Mouse (Mus musculus): ENCODE results near the gene Pkhd1. TPM values are rescaled to one million over a fixed set of nuclear protein-coding genes. Genes with fewer than 3 reads are reported as not detected.

Gene Pkhd1
- polyA plus RNA-seq, 1 experiment, result 1.1 TPM

DNA sequence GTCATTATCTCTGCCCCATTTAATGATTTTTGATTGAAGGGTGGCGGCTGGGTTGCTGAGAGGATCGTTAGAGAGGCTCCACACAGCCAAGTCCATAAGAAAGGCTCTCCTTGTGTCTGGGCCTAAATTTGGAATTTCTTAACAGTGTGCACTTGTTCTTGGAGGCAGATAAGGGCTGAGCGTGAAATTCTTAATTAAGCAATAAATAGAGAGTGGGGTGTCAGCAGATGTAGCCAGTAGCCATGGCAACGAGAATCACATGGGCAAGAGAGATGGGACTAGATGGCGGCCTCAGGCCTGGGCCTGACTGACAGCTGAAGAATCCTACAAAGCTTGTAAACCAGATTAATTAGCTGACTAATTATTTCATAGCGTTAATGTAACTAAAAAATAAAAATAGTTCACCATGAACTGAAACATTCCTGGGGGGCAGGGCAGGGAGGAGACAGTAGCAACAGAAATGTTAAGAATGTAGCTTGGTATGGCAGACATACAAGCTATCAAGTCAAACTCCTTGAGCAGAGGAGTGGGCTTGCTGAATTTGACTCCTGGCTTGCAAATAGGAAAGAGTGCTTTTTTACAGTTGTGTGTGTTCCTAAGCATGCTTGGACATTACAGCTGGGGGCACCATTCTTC, 314.8 kb downstream of the Pkhd1 start:
- no peak overlapping the region for H3K4me3 ChIP-seq

DNA sequence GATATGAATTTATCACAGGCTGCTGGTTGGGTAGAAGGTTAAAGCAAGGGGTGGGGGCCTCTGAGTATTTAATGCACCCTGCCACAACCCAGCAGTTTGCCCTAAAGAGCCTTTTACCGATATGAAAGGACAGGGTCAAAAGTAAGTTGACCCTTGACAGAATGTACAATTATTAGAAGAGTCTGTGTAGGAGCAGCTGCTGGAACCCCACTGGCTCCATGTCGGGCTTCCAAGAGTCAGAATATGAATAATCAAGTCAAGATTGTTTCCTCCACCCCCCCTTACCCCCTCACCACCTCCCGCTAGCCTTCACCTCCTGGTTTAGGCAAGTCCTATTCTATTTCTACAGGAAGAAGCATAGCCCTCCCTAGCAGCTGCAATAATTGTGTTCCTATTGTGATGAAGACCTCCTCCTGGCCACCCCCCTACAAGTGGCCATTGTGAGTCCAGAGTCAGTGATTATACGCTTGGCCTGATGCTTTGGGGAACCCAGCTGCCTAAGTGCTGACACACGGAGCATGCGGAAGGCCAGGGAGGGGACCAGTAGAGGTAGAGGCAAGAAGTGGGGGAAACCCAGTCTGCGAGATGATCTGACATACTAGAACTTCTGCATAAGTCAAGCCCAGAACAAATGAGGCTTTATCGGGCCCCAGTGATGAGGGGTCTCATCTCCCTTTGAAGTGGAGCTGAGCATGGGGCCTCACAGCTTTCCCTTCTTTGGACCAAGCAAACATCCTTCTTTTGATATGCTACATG, 315.5 kb downstream of the Pkhd1 start:
- Histone ChIP-seq H3K27me3 (ENCODE audit: control insufficient read depth, insufficient read depth, insufficient read length) (no peaks in the 10 kb centered on the region), H3K36me3 (ENCODE audit: control insufficient read depth, insufficient read depth) (no peaks in the 10 kb centered on the region), H3K4me3 (no peak overlapping the region), H3K4me2 (ENCODE audit: low read depth) (no peak overlapping the region), H3K79me2 (ENCODE audit: control insufficient read depth, insufficient read depth) (no peaks in the 10 kb centered on the region), H3ac (ENCODE audit: control insufficient read depth, insufficient read length) (no peak overlapping the region)
- TF ChIP-seq TCF12 (IDR thresholded peaks at IDR 0.05; ENCODE audit: insufficient read depth, poor library complexity, severe bottlenecking) (no peak), E2F4 (IDR thresholded peaks at IDR 0.05; ENCODE audit: insufficient read depth) (no peak), POLR2A (IDR thresholded peaks at IDR 0.05; ENCODE audit: insufficient read length, low read depth) (no peak), POLR2AphosphoS2 (IDR thresholded peaks at IDR 0.05; ENCODE audit: insufficient read length, low read depth) (no peak)

More for the DNA sequence above, 314.8 kb downstream of the Pkhd1 start:
- no peak for TF ChIP-seq MAX (IDR thresholded peaks at IDR 0.05; ENCODE audit: low read depth)
- no peak for TF ChIP-seq TCF12 (IDR thresholded peaks at IDR 0.05; ENCODE audit: insufficient read depth, poor library complexity, severe bottlenecking)
- TF ChIP-seq TCF3 (IDR thresholded peaks at IDR 0.05; ENCODE audit: insufficient read length, low read depth), result no peak
- TF ChIP-seq POLR2AphosphoS2 (IDR thresholded peaks at IDR 0.05; ENCODE audit: insufficient read length, low read depth), result no peak
- TF ChIP-seq SRF (IDR thresholded peaks at IDR 0.05; ENCODE audit: control insufficient read depth, insufficient read length, low read depth), result no peak
- no peak for TF ChIP-seq MYOD1 (IDR thresholded peaks at IDR 0.05; ENCODE audit: control insufficient read depth in 1 of 3, insufficient read length in 2 of 3, low read depth in 2 of 3)
- TF ChIP-seq E2F4 (IDR thresholded peaks at IDR 0.05; ENCODE audit: insufficient read depth), result no peak
- no peak for TF ChIP-seq MYOG (IDR thresholded peaks at IDR 0.05; ENCODE audit: control insufficient read depth in 1 of 3, insufficient read depth in 1 of 3, insufficient read length in 2 of 3, low read depth in 2 of 3)
- TF ChIP-seq USF1 (IDR thresholded peaks at IDR 0.05; ENCODE audit: low read depth), result no peak
- no peak for TF ChIP-seq POLR2A (IDR thresholded peaks at IDR 0.05; ENCODE audit: insufficient read length, low read depth)
- no peak for TF ChIP-seq CEBPB (IDR thresholded peaks at IDR 0.05; ENCODE audit: insufficient read depth, poor library complexity, severe bottlenecking)
- no peak for TF ChIP-seq REST (IDR thresholded peaks at IDR 0.05; ENCODE audit: insufficient read depth, insufficient read length)
- Histone ChIP-seq H3K36me3 (ENCODE audit: control insufficient read depth, insufficient read depth) (no peaks in the 10 kb centered on the region), H3K27me3 (ENCODE audit: control insufficient read depth, insufficient read depth, insufficient read length) (no peaks in the 10 kb centered on the region), H3K4me2 (ENCODE audit: low read depth) (no peak overlapping the region), H3K79me2 (ENCODE audit: control insufficient read depth, insufficient read depth) (no peaks in the 10 kb centered on the region), H3ac (ENCODE audit: control insufficient read depth, insufficient read length) (no peak overlapping the region)

DNA sequence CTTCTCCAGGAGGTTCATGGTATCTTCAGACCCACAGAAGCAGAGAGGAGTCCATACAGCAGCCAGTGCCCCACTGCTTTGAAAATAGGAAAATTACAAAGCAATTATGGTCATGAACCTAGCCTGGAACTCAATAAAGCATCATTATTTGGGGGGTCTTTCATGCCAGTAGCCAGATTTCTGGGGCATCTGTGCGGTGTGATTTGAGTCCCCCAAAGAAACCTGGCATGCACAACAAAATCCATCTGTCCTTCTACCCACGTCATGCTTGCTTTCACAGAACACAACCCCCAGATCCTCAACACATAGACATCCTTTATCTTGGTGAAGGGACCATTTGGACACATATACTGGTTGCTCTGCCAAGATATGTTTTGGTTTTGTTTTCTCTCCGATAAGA, 316.2 kb downstream of the Pkhd1 start:
- Histone ChIP-seq H3K4me3 (no peak overlapping the region), H3K4me2 (ENCODE audit: low read depth) (no peak overlapping the region), H3K36me3 (ENCODE audit: control insufficient read depth, insufficient read depth) (no peaks in the 10 kb centered on the region), H3K79me2 (ENCODE audit: control insufficient read depth, insufficient read depth) (no peaks in the 10 kb centered on the region), H3K27me3 (ENCODE audit: control insufficient read depth, insufficient read depth, insufficient read length) (no peaks in the 10 kb centered on the region), H3ac (ENCODE audit: control insufficient read depth, insufficient read length) (no peak overlapping the region)
- TF ChIP-seq MYOD1 (IDR thresholded peaks at IDR 0.05; ENCODE audit: control insufficient read depth in 1 of 3, insufficient read length in 2 of 3, low read depth in 2 of 3), result no peak
- no peak for TF ChIP-seq SRF (IDR thresholded peaks at IDR 0.05; ENCODE audit: control insufficient read depth, insufficient read length, low read depth)
- no peak for TF ChIP-seq TCF3 (IDR thresholded peaks at IDR 0.05; ENCODE audit: insufficient read length, low read depth)
- no peak for TF ChIP-seq REST (IDR thresholded peaks at IDR 0.05; ENCODE audit: insufficient read depth, insufficient read length)
- no peak for TF ChIP-seq POLR2A (IDR thresholded peaks at IDR 0.05; ENCODE audit: insufficient read length, low read depth)
- no peak for TF ChIP-seq MYOG (IDR thresholded peaks at IDR 0.05; ENCODE audit: control insufficient read depth in 1 of 3, insufficient read depth in 1 of 3, insufficient read length in 2 of 3, low read depth in 2 of 3)
- no peak for TF ChIP-seq E2F4 (IDR thresholded peaks at IDR 0.05; ENCODE audit: insufficient read depth)
- no peak for TF ChIP-seq CEBPB (IDR thresholded peaks at IDR 0.05; ENCODE audit: insufficient read depth, poor library complexity, severe bottlenecking)
- no peak for TF ChIP-seq USF1 (IDR thresholded peaks at IDR 0.05; ENCODE audit: low read depth)
- no peak for TF ChIP-seq TCF12 (IDR thresholded peaks at IDR 0.05; ENCODE audit: insufficient read depth, poor library complexity, severe bottlenecking)
- no peak for TF ChIP-seq MAX (IDR thresholded peaks at IDR 0.05; ENCODE audit: low read depth)

DNA sequence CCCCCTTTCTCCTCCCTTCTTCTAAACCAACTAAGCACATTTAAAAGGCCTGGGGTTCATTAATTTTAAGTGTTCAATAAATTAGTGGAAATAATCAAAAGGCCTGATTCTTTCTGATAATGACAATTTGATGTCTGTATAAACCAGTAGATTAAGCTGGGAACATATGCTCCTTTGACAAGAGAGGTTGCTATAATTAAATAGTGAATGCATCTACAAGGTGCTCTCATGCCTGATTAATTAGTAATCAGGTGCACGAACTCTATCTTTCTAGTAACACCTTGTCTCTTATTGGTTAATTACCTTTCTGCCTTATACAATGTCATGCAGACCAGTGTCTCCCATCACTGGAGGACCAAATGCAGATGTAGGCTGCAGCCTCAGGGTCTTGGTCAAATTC, 329.2 kb downstream of the Pkhd1 start:
- Histone ChIP-seq H3K4me2 (ENCODE audit: low read depth) (no peak overlapping the region), H3K4me3 (no peak overlapping the region), H3ac (ENCODE audit: control insufficient read depth, insufficient read length) (no peak overlapping the region), H3K79me2 (ENCODE audit: control insufficient read depth, insufficient read depth) (no peaks in the 10 kb centered on the region), H3K36me3 (ENCODE audit: control insufficient read depth, insufficient read depth) (no peaks in the 10 kb centered on the region), H3K27me3 (ENCODE audit: control insufficient read depth, insufficient read depth, insufficient read length) (no peaks in the 10 kb centered on the region)
- no peak for TF ChIP-seq MAX (IDR thresholded peaks at IDR 0.05; ENCODE audit: low read depth)
- no peak for TF ChIP-seq SRF (IDR thresholded peaks at IDR 0.05; ENCODE audit: control insufficient read depth, insufficient read length, low read depth)
- TF ChIP-seq POLR2A (IDR thresholded peaks at IDR 0.05; ENCODE audit: insufficient read length, low read depth), result no peak
- no peak for TF ChIP-seq REST (IDR thresholded peaks at IDR 0.05; ENCODE audit: insufficient read depth, insufficient read length)
- no peak for TF ChIP-seq TCF12 (IDR thresholded peaks at IDR 0.05; ENCODE audit: insufficient read depth, poor library complexity, severe bottlenecking)
- TF ChIP-seq CEBPB (IDR thresholded peaks at IDR 0.05; ENCODE audit: insufficient read depth, poor library complexity, severe bottlenecking), result no peak
- TF ChIP-seq USF1 (IDR thresholded peaks at IDR 0.05; ENCODE audit: low read depth), result no peak
- TF ChIP-seq MYOD1 (IDR thresholded peaks at IDR 0.05; ENCODE audit: control insufficient read depth in 1 of 3, insufficient read length in 2 of 3, low read depth in 2 of 3), result no peak
- no peak for TF ChIP-seq TCF3 (IDR thresholded peaks at IDR 0.05; ENCODE audit: insufficient read length, low read depth)
- no peak for TF ChIP-seq MYOG (IDR thresholded peaks at IDR 0.05; ENCODE audit: control insufficient read depth in 1 of 3, insufficient read depth in 1 of 3, insufficient read length in 2 of 3, low read depth in 2 of 3)
- no peak for TF ChIP-seq E2F4 (IDR thresholded peaks at IDR 0.05; ENCODE audit: insufficient read depth)
- no peak for TF ChIP-seq POLR2AphosphoS2 (IDR thresholded peaks at IDR 0.05; ENCODE audit: insufficient read length, low read depth)
